Mouse (Mus musculus) cerebellum, adult 2 months (tissue): ENCODE results near the gene Acta1.
A peak's percentile ranks its signal among the peaks of the same experiment; 100 is the strongest.

Experiments
- CTCF ChIP-seq: fragments of 200-500 bp; IDR thresholded peaks from 2 replicates; pipeline ENCODE4 v1.5.1; 2011; ENCODE audit warnings: low read depth, mild to moderate bottlenecking, control low read depth, low read length, moderate library complexity, borderline replicate concordance; ENCODE audit not compliant: insufficient read depth
- POLR2A ChIP-seq: fragments of 200-500 bp; IDR thresholded peaks from 2 replicates; pipeline ENCODE4 v1.6.1; 2011; ENCODE audit warnings: low read length, control low read depth, borderline replicate concordance; ENCODE audit not compliant: insufficient read depth

- peak; percentile 99 for TF ChIP-seq POLR2A
- TF ChIP-seq CTCF = no peak; the same call in 1 of the 2 replicates
Observed at GRCm38 (mm10) chr8:123891883-123892585, 2.5 kb downstream of the Acta1 start.
